Mouse (Mus musculus) activated CD4-positive, CD25-positive, alpha-beta regulatory T cell, adult 4 months (primary cell): ENCODE results near the gene Rfx6. TPM values are rescaled to one million over a fixed set of nuclear protein-coding genes. Genes with fewer than 3 reads are reported as not detected.

Source experiments
- ATAC-seq: one replicate; pipeline ENCODE4 v1.8.0; 2017
- polyA plus RNA-seq, 2 experiments: library from polyadenylated mRNA; unstranded; fragments of 100-300 nt; shearing (Covaris generic); gene quantifications; one replicate each; pipeline ENCODE4 v1.2.1; 2017

The Rfx6 gene
- not detected for polyA plus RNA-seq

GRCm38 (mm10) chr10:51677548-51678250 is at the start of gene Rfx6:
TSS of gene Rfx6 (plus strand) at chr10:51677756.
- ATAC-seq: no peak

GRCm38 (mm10) chr10:51631411-51632136 is 46.0 kb upstream of the Rfx6 start, which contains the start of gene Gprc6a:
TSS of gene Gprc6a (minus strand) at chr10:51631461.
- ATAC-seq: no peak

GRCm38 (mm10) chr10:51649506-51650221 is 27.9 kb upstream of the Rfx6 start:
- no peak for ATAC-seq

- no peak for ATAC-seq
These were observed 20.2 kb upstream of the Rfx6 start for GRCm38 (mm10) chr10:51657324-51657723.

GRCm38 (mm10) chr10:51669334-51669733 is 8.2 kb upstream of the Rfx6 start:
- ATAC-seq: no peak

GRCm38 (mm10) chr10:51671583-51671982 is 6.0 kb upstream of the Rfx6 start:
- ATAC-seq: no peak

- ATAC-seq: no peak
These were observed 5.3 kb upstream of the Rfx6 start for GRCm38 (mm10) chr10:51672082-51672779.

- ATAC-seq: no peak
These were observed 689 bp downstream of the Rfx6 start for GRCm38 (mm10) chr10:51678251-51678639.

GRCm38 (mm10) chr10:51720904-51721303 is 43.3 kb downstream of the Rfx6 start:
- no peak for ATAC-seq

- ATAC-seq: no peak
These were observed 83.9 kb downstream of the Rfx6 start for GRCm38 (mm10) chr10:51761436-51761835.

GRCm38 (mm10) chr10:51763241-51763640 is 85.7 kb downstream of the Rfx6 start:
- no peak for ATAC-seq

GRCm38 (mm10) chr10:51768445-51768844 is 90.9 kb downstream of the Rfx6 start:
- ATAC-seq: no peak

GRCm38 (mm10) chr10:51769252-51769651 is 91.7 kb downstream of the Rfx6 start:
- ATAC-seq: no peak

GRCm38 (mm10) chr10:51779648-51780047 is 102.1 kb downstream of the Rfx6 start:
- no peak for ATAC-seq

Other genes starting within 250 kb of the Rfx6 start
- gene Gm49339, start 197.1 kb upstream of the Rfx6 start, polyA plus RNA-seq: 10 to 100 TPM; 32.1 to 69.5 TPM
- gene Lilr4b, start 197.1 kb upstream of the Rfx6 start, polyA plus RNA-seq: 10 to 100 TPM; 40.3 to 56.1 TPM
- gene Lilrb4a, start 186.8 kb upstream of the Rfx6 start, polyA plus RNA-seq: 10 to 100 TPM; 48.9 to 65.3 TPM
- gene Fam162b, start 87.2 kb upstream of the Rfx6 start, polyA plus RNA-seq: not detected
- not detected for gene Gprc6a, start 46.3 kb upstream of the Rfx6 start, polyA plus RNA-seq